Mouse (Mus musculus) T-helper 1 cell (primary cell): ENCODE measurements around the gene Evpl.

Experiments used
- in situ Hi-C: fragments of 300-600 bp; cut with MboI, MseI; formaldehyde crosslinking; loops from one replicate; pipeline ENCODE4 v1.15.1; 2025; ENCODE audit warnings: high pct_unique_total_duplicates

Evpl gene

DNA sequence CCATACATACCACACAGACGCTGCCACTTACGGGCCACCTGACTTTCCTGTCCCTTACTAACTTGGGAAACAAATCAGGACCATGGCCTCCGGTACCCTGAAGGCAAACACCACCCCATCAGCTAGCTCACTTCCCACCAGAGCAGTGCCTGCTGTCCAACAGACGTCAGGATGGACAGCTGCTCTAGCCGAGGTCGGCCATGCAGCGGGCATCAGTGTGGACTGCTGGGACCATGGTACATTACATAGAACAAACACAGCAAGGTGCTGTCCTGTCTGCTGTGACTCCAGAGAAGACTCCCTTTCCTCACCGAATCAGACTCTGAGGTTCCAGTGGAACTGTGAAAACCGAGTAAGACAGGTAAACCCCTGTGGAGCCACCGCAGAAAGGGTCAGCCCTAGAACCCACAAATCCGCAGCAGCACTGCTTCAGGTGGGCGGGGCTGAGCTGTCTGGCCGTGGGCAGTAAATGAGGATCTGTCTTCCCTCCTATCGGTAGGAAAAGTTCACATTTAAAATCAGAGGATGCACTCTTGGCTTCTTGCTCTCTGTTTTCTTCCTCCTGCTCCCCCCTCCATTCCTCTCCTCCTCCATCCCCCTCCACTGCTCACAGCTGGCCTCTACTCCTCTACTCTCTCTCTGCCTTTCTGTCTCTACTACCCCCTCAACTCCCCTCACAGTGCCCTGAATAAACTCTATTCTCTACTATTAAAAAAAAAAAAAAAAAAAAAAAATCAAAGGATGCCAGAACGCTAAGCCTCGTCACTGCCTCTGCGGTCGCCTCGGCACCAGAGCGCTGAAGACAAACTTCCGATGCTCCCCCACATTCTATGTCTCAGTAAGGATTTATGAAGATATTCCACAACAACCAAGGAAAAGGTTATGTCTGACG is 17.5 kb upstream of the Evpl start:
- in situ Hi-C loops, result no loop called here

GRCm38 (mm10) chr11:116254627-116255026 is 16.8 kb upstream of the Evpl start:
- in situ Hi-C loops, result no loop called here

GRCm38 (mm10) chr11:116253076-116253600 is 15.3 kb upstream of the Evpl start:
- in situ Hi-C loops, result no loop called here

DNA sequence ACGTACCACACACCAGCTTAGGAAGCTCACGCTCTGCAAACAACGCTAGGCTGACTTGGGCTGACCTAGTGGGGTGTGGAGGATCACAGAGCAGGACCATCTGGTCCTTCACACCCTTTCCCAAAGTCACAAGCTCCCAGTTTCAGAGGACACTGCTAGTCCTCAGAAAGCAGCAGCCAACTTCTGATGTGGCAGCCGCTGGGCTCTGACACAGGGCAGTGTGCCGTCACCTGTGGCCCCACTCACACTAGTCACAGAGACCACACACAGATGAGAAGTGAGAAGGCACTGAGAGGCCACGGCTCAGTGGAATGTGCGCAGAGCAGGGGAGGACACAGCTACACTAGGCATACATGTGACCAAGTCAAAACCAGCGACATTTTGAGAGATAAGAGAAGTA is 13.0 kb upstream of the Evpl start:
- in situ Hi-C loops, result no loop called here

- in situ Hi-C loops, result no loop called here
Observed at GRCm38 (mm10) chr11:116247502-116248222, 9.8 kb upstream of the Evpl start.

GRCm38 (mm10) chr11:116245616-116246015 is 7.7 kb upstream of the Evpl start:
- in situ Hi-C loops, result no loop called here

DNA sequence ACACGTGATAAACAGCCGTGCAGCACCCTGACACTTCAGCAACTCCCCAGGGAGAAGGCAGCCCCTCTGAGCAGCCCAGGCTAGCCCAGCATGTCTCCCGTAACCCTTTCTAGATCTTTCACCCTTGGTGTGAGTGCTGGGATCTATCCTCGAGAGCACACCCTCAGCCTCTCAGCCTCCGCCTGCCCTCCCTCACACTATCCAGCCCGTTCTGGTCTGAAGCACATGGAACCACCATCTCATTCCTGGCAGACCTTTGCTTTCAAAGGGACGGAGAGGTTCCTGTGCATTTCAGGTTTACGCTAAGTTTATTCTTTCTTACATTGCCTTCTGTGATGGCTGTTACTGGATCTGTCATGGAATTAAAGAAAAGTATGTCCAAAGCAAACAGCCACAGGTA is 6.7 kb upstream of the Evpl start:
- in situ Hi-C loops, result no loop called here

DNA sequence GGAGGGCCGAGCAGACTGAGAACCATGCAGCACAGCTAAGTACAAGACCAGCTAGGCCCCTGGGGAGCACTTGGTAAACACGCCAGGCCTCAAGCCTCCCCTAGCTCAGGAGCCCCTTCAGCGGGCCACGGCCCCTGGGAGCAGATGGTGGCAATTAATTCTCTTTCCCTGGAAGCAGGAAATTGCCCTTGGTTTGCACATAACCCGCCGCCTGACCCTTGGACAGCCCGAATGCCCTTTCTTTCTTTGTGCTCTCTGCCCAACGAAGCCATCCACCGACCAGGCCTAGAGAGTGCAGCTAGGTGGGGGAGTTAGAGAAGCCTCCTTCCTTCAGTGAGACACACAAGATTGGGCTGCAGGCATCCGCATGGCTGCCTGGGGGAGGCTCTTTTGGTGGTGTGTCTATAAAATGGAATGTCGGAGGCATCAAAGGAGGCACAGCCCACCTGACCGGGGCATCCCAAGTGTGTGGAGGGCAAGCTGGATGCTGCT is 3.9 kb upstream of the Evpl start:
- in situ Hi-C loops, result no loop called here

- in situ Hi-C loops, result no loop called here
Observed at GRCm38 (mm10) chr11:116239797-116240196, 1.9 kb upstream of the Evpl start.

- in situ Hi-C loops, result no loop called here
Observed at GRCm38 (mm10) chr11:116234901-116235300, 3.0 kb downstream of the Evpl start.

- in situ Hi-C loops, result no loop called here
Observed at GRCm38 (mm10) chr11:116232427-116232826, 5.5 kb downstream of the Evpl start.

- in situ Hi-C loops, result no loop called here
Observed at GRCm38 (mm10) chr11:116228699-116229098, 9.2 kb downstream of the Evpl start.

GRCm38 (mm10) chr11:116226414-116226813 is 11.5 kb downstream of the Evpl start:
- in situ Hi-C loops, result no loop called here

- in situ Hi-C loops, result loop anchor here (5.0 kb wide), 2 partner anchors 75 to 235 kb away; no protein-coding TSS in a partner anchor
Observed at GRCm38 (mm10) chr11:116222740-116223059, 15.2 kb downstream of the Evpl start.

GRCm38 (mm10) chr11:116221931-116222739 is 15.7 kb downstream of the Evpl start:
- in situ Hi-C loops, result loop anchor here (5.0 kb wide), 2 partner anchors 75 to 235 kb away; no protein-coding TSS in a partner anchor

DNA sequence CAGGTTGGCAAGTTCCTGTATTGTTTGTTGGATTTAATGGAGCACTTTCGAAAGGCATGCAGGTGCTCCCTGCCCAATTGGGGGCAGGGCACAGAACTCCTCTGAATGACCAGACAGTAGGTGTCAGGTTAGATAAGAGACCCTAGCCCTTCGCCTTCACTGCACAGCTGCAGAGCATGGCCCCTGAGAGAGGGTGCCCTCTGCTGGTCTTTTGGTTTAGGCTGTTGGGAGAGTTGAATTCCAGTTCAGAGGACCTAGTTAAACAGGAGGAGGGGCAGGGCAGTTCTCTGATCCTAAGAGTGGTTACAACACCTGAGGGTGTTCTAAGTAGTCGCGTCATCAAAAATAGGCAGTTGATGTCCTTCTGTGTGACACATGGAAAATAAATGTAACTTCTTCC is 18.0 kb downstream of the Evpl start:
- in situ Hi-C loops, result loop anchor here (5.0 kb wide), 2 partner anchors 77 to 237 kb away; no protein-coding TSS in a partner anchor

- in situ Hi-C loops, result no loop called here
Observed at GRCm38 (mm10) chr11:116218737-116219400, 19.0 kb downstream of the Evpl start.

GRCm38 (mm10) chr11:116218263-116218662 is 19.6 kb downstream of the Evpl start:
- in situ Hi-C loops, result no loop called here

DNA sequence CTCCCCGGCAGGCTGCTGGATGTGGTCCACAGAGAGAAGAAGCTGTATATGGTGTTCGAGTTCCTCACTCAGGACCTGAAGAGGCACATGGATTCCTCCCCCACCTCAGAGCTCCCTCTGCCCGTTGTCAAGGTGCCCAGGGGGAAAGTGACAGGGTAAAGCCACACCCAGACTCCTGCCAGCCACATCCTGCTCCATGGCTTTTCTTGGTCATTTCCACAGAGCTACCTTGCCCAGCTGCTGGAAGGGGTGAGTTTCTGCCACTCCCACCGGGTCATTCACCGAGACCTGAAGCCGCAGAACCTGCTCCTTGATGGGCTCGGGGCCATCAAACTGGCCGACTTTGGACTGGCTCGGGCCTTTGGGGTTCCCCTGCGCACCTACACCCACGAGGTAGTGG is 21.3 kb downstream of the Evpl start:
- in situ Hi-C loops, result no loop called here

- in situ Hi-C loops, result no loop called here
Observed at GRCm38 (mm10) chr11:116215991-116216390, 21.9 kb downstream of the Evpl start.

DNA sequence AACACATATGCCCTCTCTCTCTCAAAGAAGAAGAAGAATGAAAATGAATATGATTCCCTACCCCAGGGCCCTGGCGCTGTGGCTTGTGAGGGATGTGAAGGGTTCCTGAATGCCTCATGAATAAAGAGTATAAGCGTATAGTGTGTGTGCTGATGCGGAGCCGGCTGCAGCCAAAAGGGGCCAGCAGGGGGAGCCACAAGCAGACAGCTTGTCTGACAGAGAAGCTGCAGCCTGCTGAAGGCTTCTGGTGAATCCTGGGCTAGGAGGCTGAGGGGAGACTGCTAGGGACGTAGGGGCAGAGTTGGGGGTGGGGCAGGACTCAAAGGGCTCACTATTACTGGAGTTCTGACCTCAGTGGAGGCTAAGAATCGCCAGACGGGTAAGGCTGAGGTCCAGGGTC is 22.7 kb downstream of the Evpl start:
- in situ Hi-C loops, result no loop called here
